Mouse (Mus musculus) lung, postnatal 0 days (tissue): ENCODE measurements around the gene Olfr1373.

Source experiments
- CTCF ChIP-seq: IDR thresholded peaks from 2 replicates; pipeline ENCODE4 v1.5.1; 2016; ENCODE audit warnings: antibody characterized with exemption, mild to moderate bottlenecking
- EP300 ChIP-seq: IDR thresholded peaks from 2 replicates; pipeline ENCODE4 v1.6.1; 2016; ENCODE audit warnings: antibody characterized with exemption, mild to moderate bottlenecking, control low read depth

DNA sequence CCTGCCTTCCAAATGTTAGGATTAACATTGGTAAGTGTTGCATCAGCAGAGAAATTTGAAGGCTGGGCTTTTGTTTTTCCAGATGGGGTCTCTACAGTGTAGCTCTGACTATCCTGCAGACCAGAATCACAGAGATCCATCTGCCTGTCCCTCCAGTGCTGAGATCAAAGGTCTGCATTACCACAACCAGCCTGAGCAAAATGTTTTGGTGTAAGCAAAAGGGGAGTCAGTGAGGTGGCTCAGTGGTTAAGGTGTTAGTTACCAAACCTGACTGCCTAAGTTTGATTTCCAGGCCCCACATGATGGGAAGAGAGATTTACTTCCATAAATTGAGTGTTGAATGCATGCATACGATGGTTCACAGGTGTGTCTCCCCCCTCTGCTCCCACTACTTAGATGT lies 35.9 kb downstream of the Olfr1373 start:
- TF ChIP-seq CTCF (no peak), EP300 (no peak)
